Mouse (Mus musculus) E14TG2a.4 (cell line): ENCODE measurements around the gene Elfn1.

ENCODE experiments used
- CTCF ChIP-seq: conservative IDR thresholded peaks from 2 replicates; pipeline ENCODE4 v1.5.1; 2014; ENCODE audit warnings: low read length
- NANOG ChIP-seq: IDR thresholded peaks from 2 replicates; pipeline ENCODE4 v1.6.1; 2014; ENCODE audit warnings: borderline replicate concordance, low read length, mixed read lengths

DNA sequence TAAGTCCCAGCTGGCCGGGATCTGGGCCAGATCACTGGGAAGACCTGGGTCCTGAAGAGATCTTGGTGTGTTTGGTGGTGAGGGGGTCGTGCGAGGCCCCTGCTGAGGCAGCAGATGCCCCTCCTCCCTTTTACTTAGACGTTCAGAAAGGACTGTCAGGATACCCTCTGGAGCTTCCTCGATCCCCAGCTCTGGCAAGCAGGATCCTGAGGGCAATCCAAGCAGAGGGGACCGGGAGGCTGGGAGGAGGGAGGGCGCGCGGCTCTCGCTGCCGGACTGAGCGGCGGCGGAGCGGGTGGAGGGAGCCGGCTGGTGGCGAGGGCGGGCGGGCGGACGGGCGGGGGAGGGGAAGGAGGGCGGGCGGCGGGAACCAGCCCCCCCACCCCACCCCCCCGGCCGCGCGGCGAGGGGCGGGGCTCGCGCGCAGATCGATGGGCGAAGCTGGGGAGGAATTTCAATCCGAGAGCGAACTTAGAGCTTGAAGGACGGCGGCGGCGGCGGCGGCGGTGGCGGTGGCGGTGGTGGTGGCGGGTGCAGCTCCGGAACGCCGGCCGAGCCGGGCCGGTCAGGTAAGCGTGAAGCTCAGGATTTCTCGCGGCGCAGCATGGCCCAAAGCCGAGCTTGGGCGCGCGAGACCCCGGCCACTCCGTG, 4.5 kb downstream of the Elfn1 start:
- no peak for TF ChIP-seq CTCF
- no peak for TF ChIP-seq NANOG
